Mouse (Mus musculus) heart, embryonic 15.5 days (tissue): ENCODE measurements at regions not wholly inside any gene's neighbourhood (a gene's known extent, or its start where the extent isn't known, plus 50 kb on each side); places are given as distances from the start of the nearest gene placed in this dataset.

Experiments
- ATAC-seq: fragments of 200-750 bp; cut with Nextera tagmentation; replicated peaks from 2 replicates; pipeline ENCODE4 v1.8.0; 2017; ENCODE audit warnings: low read depth, moderate TSS enrichment; ENCODE audit not compliant: insufficient number of reproducible peaks, insufficient read depth, low FRiP score
- H3K27ac ChIP-seq: fragments of 300-500 bp; sonication (generic); 2 replicates; pipeline ENCODE4 v1.5.1; 2015; ENCODE audit warnings: mild to moderate bottlenecking, inconsistent platforms
- H3K27me3 ChIP-seq: fragments of 300-500 bp; sonication (generic); 2 replicates; pipeline ENCODE4 v1.6.1; 2015; ENCODE audit warnings: inconsistent platforms
- H3K36me3 ChIP-seq: fragments of 300-500 bp; sonication (generic); 2 replicates; pipeline ENCODE4 v1.6.1; 2015; ENCODE audit warnings: mild to moderate bottlenecking, inconsistent platforms
- H3K4me1 ChIP-seq: fragments of 300-500 bp; sonication (generic); replicated peaks from 2 replicates; pipeline ENCODE4 v1.6.1; 2015; ENCODE audit warnings: inconsistent platforms
- H3K4me2 ChIP-seq: fragments of 300-500 bp; sonication (generic); 2 replicates; pipeline ENCODE4 v1.6.1; 2015; ENCODE audit warnings: inconsistent platforms, mild to moderate bottlenecking, moderate library complexity
- H3K4me3 ChIP-seq: fragments of 300-500 bp; sonication (generic); 2 replicates; pipeline ENCODE4 v1.5.1; 2015; ENCODE audit warnings: mild to moderate bottlenecking, inconsistent platforms
- H3K9ac ChIP-seq: fragments of 300-500 bp; sonication (generic); 2 replicates; pipeline ENCODE4 v1.6.1; 2015; ENCODE audit warnings: mild to moderate bottlenecking, inconsistent platforms
- H3K9me3 ChIP-seq: fragments of 300-500 bp; sonication (generic); replicated peaks from 2 replicates; pipeline ENCODE4 v1.6.1; 2016; ENCODE audit warnings: inconsistent platforms
- WGBS: fragments of 180-500 bp; shearing (Covaris S2); methylation state at CpG from one replicate; pipeline ENCODE4 v1.1.7; 2015; ENCODE audit warnings: mixed read lengths; 5-methylcytosine and 5-hydroxymethylcytosine counted together

GRCm38 (mm10) chr2:9641629-9642028, 239.4 kb upstream of the 4930412O13Rik start:
- 40% methylated on average over 7 of the region's 7 CpGs for WGBS
- H3K4me3 ChIP-seq = no peak overlapping the region
- no peaks in the 10 kb centered on the region for H3K27me3 ChIP-seq
- H3K36me3 ChIP-seq = no peaks in the 10 kb centered on the region
- H3K9ac ChIP-seq = no peak overlapping the region
- H3K27ac ChIP-seq = no peak overlapping the region
- no peak for ATAC-seq
- no peak overlapping the region for H3K4me2 ChIP-seq
- H3K4me1 ChIP-seq = no peaks in the 10 kb centered on the region
- H3K9me3 ChIP-seq = no peaks in the 10 kb centered on the region

GRCm38 (mm10) chr2:9642411-9642810, 238.6 kb upstream of the 4930412O13Rik start:
- Histone ChIP-seq H3K4me3 (no peak overlapping the region), H3K4me1 (no peaks in the 10 kb centered on the region), H3K27ac (no peak overlapping the region), H3K9me3 (no peaks in the 10 kb centered on the region), H3K4me2 (no peak overlapping the region), H3K27me3 (no peaks in the 10 kb centered on the region), H3K36me3 (no peaks in the 10 kb centered on the region), H3K9ac (no peak overlapping the region)
- WGBS = 73% methylated on average over 3 of the region's 3 CpGs
- ATAC-seq = no peak

GRCm38 (mm10) chr2:9646466-9646865, 234.6 kb upstream of the 4930412O13Rik start:
- Histone ChIP-seq H3K9me3 (no peaks in the 10 kb centered on the region), H3K4me2 (no peak overlapping the region), H3K9ac (no peak overlapping the region), H3K4me1 (no peaks in the 10 kb centered on the region), H3K36me3 (no peaks in the 10 kb centered on the region), H3K27ac (no peak overlapping the region), H3K27me3 (no peaks in the 10 kb centered on the region), H3K4me3 (no peak overlapping the region)
- WGBS = 69% methylated on average over 3 of the region's 3 CpGs
- no peak for ATAC-seq

GRCm38 (mm10) chr2:9646963-9647362, 234.1 kb upstream of the 4930412O13Rik start:
- no peak for ATAC-seq
- Histone ChIP-seq H3K27ac (no peak overlapping the region), H3K36me3 (no peaks in the 10 kb centered on the region), H3K4me2 (no peak overlapping the region), H3K4me3 (no peak overlapping the region), H3K27me3 (no peaks in the 10 kb centered on the region), H3K9ac (no peak overlapping the region), H3K4me1 (no peaks in the 10 kb centered on the region), H3K9me3 (no peaks in the 10 kb centered on the region)
- WGBS = 33% methylated on average over 4 of the region's 4 CpGs

- Histone ChIP-seq H3K9ac (no peak overlapping the region), H3K27ac (no peak overlapping the region), H3K27me3 (no peaks in the 10 kb centered on the region), H3K4me2 (no peak overlapping the region), H3K9me3 (no peaks in the 10 kb centered on the region), H3K4me3 (no peak overlapping the region), H3K4me1 (no peaks in the 10 kb centered on the region), H3K36me3 (no peaks in the 10 kb centered on the region)
- ATAC-seq = no peak
- 83% methylated on average over 1 of the region's 1 CpGs for WGBS
These were observed 231.0 kb upstream of the 4930412O13Rik start for GRCm38 (mm10) chr2:9650082-9650481.

GRCm38 (mm10) chr2:9658880-9659279, 222.2 kb upstream of the 4930412O13Rik start:
- no peak for ATAC-seq
- no peaks in the 10 kb centered on the region for H3K4me1 ChIP-seq
- WGBS = 82% methylated on average over 4 of the region's 4 CpGs
- H3K27ac ChIP-seq = no peak overlapping the region
- H3K27me3 ChIP-seq = no peaks in the 10 kb centered on the region
- no peaks in the 10 kb centered on the region for H3K36me3 ChIP-seq
- H3K9ac ChIP-seq = no peak overlapping the region
- H3K9me3 ChIP-seq = no peaks in the 10 kb centered on the region
- no peak overlapping the region for H3K4me2 ChIP-seq
- no peak overlapping the region for H3K4me3 ChIP-seq

- no peak for ATAC-seq
- no peak overlapping the region for H3K4me2 ChIP-seq
- no peak overlapping the region for H3K4me3 ChIP-seq
- no peaks in the 10 kb centered on the region for H3K4me1 ChIP-seq
- no peaks in the 10 kb centered on the region for H3K27me3 ChIP-seq
- no peaks in the 10 kb centered on the region for H3K9me3 ChIP-seq
- no peak overlapping the region for H3K9ac ChIP-seq
- no peak overlapping the region for H3K27ac ChIP-seq
- WGBS = 62% methylated on average over 4 of the region's 4 CpGs
- no peaks in the 10 kb centered on the region for H3K36me3 ChIP-seq
These were observed 211.4 kb upstream of the 4930412O13Rik start for GRCm38 (mm10) chr2:9669621-9670020.

GRCm38 (mm10) chr2:9681691-9682152, 199.3 kb upstream of the 4930412O13Rik start:
- no peak overlapping the region for H3K9ac ChIP-seq
- H3K27ac ChIP-seq = peak overlapping the region; percentile 8
- H3K9me3 ChIP-seq = no peaks in the 10 kb centered on the region
- H3K4me3 ChIP-seq = no peak overlapping the region
- H3K4me2 ChIP-seq = no peak overlapping the region
- no peaks in the 10 kb centered on the region for H3K36me3 ChIP-seq
- no peak; the same call in 1 of the 2 replicates for ATAC-seq
- 38% methylated on average over 7 of the region's 7 CpGs for WGBS
- H3K27me3 ChIP-seq = no peaks in the 10 kb centered on the region
- H3K4me1 ChIP-seq = no peaks in the 10 kb centered on the region

GRCm38 (mm10) chr2:9683673-9684210, 197.3 kb upstream of the 4930412O13Rik start:
- Histone ChIP-seq H3K9me3 (no peaks in the 10 kb centered on the region), H3K36me3 (no peaks in the 10 kb centered on the region), H3K27me3 (no peaks in the 10 kb centered on the region), H3K9ac (no peak overlapping the region), H3K27ac (no peak overlapping the region), H3K4me1 (no peaks in the 10 kb centered on the region), H3K4me2 (no peak overlapping the region), H3K4me3 (no peak overlapping the region)
- WGBS = 82% methylated on average over 2 of the region's 2 CpGs
- ATAC-seq = no peak

- Histone ChIP-seq H3K36me3 (no peaks in the 10 kb centered on the region), H3K9me3 (no peaks in the 10 kb centered on the region), H3K4me2 (no peak overlapping the region), H3K4me3 (no peak overlapping the region), H3K27ac (no peak overlapping the region), H3K9ac (no peak overlapping the region), H3K4me1 (no peaks in the 10 kb centered on the region), H3K27me3 (no peaks in the 10 kb centered on the region)
- 67% methylated on average over 7 of the region's 7 CpGs for WGBS
- no peak for ATAC-seq
These were observed 192.9 kb upstream of the 4930412O13Rik start for GRCm38 (mm10) chr2:9688176-9688575.

- no peak overlapping the region for H3K27ac ChIP-seq
- H3K36me3 ChIP-seq = no peaks in the 10 kb centered on the region
- H3K4me3 ChIP-seq = no peak overlapping the region
- no peaks in the 10 kb centered on the region; the same call in 1 of the 2 replicates for H3K27me3 ChIP-seq
- H3K4me2 ChIP-seq = no peak overlapping the region
- no peak overlapping the region for H3K9ac ChIP-seq
- H3K4me1 ChIP-seq = no peaks in the 10 kb centered on the region
- H3K9me3 ChIP-seq = no peaks in the 10 kb centered on the region
- no peak for ATAC-seq
- WGBS = 66% methylated on average over 5 of the region's 5 CpGs
These were observed 191.5 kb upstream of the 4930412O13Rik start for GRCm38 (mm10) chr2:9689518-9689917.

GRCm38 (mm10) chr2:9691506-9691905, 189.5 kb upstream of the 4930412O13Rik start:
- H3K27ac ChIP-seq = no peak overlapping the region
- no peak for ATAC-seq
- no peak overlapping the region for H3K4me2 ChIP-seq
- H3K4me1 ChIP-seq = no peaks in the 10 kb centered on the region
- no peak overlapping the region for H3K4me3 ChIP-seq
- H3K27me3 ChIP-seq = no peaks in the 10 kb centered on the region; the same call in 1 of the 2 replicates
- 73% methylated on average over 5 of the region's 5 CpGs for WGBS
- no peaks in the 10 kb centered on the region for H3K9me3 ChIP-seq
- no peaks in the 10 kb centered on the region for H3K36me3 ChIP-seq
- no peak overlapping the region for H3K9ac ChIP-seq
